Mouse (Mus musculus) G1E (cell line): ENCODE results near the gene Grm3. TPM values are rescaled to one million over a fixed set of nuclear protein-coding genes. Genes with fewer than 3 reads are reported as not detected.

Experiments
- ATAC-seq: 2 replicates; pipeline ENCODE4 v1.8.0; 2016; ENCODE audit warnings: mild to moderate bottlenecking; ENCODE audit not compliant: insufficient number of reproducible peaks, poor library complexity, low FRiP score, severe bottlenecking; ENCODE audit errors: extremely low read depth
- DNase-seq: peaks from one replicate; pipeline ENCODE4 v3.0.0; 2012; ENCODE audit warnings: low spot score
- H3K27me3 ChIP-seq: 2 replicates; pipeline ENCODE4 v1.6.1; 2012; ENCODE audit warnings: mild to moderate bottlenecking, low read length, inconsistent platforms; ENCODE audit not compliant: insufficient read depth
- H3K36me3 ChIP-seq: replicated peaks from 2 replicates; pipeline ENCODE3; 2012; ENCODE audit warnings: mild to moderate bottlenecking, inconsistent platforms
- H3K4me1 ChIP-seq: 2 replicates; pipeline ENCODE4 v1.6.1; 2012; ENCODE audit warnings: low read depth, low read length, inconsistent platforms, mixed read lengths; ENCODE audit not compliant: insufficient read depth
- H3K4me3 ChIP-seq: 2 replicates; pipeline ENCODE4 v1.5.1; 2012; ENCODE audit warnings: low read depth, mild to moderate bottlenecking, inconsistent platforms, low read length, moderate library complexity, mixed read lengths
- H3K9me3 ChIP-seq: replicated peaks from 2 replicates; pipeline ENCODE4 v1.6.1; 2012; ENCODE audit warnings: inconsistent platforms
- CTCF ChIP-seq: IDR thresholded peaks from 2 replicates; pipeline ENCODE4 v1.5.1; 2012; ENCODE audit warnings: low read depth, low read length, inconsistent platforms, mixed read lengths
- GATA1 ChIP-seq: IDR thresholded peaks from 2 replicates; pipeline ENCODE4 v1.6.1; 2012; ENCODE audit warnings: borderline replicate concordance, low read length, inconsistent platforms, mixed read lengths
- GATA2 ChIP-seq: IDR thresholded peaks from 2 replicates; pipeline ENCODE4 v1.6.1; 2012; ENCODE audit warnings: low read depth, low read length, inconsistent platforms, borderline replicate concordance
- POLR2AphosphoS5 ChIP-seq: IDR thresholded peaks from 2 replicates; pipeline ENCODE4 v1.6.1; 2012; ENCODE audit warnings: low read depth, low read length, inconsistent platforms; ENCODE audit not compliant: insufficient replicate concordance
- TAL1 ChIP-seq: conservative IDR thresholded peaks from 2 replicates; pipeline ENCODE4 v1.6.1; 2012; ENCODE audit warnings: low read depth, low read length, inconsistent platforms, mixed read lengths
- polyA plus RNA-seq: library from polyadenylated mRNA; stranded (reverse); fragments of >175 nt; gene quantifications from 2 replicates; pipeline ENCODE4 v1.2.3, GENCODE M21; 2012
- total RNA-seq, 2 experiments: library from RNA; stranded (forward) in 1 of 2; stranded (reverse) in 1 of 2; fragments of 200-1000 nt in 1 of 2; fragments of >200 nt in 1 of 2; fragmentation: Nextera tagmentation in 1 of 2; gene quantifications; 2 replicates each; pipeline ENCODE4 v1.2.3; 2014 to 2017

The Grm3 gene
- total and polyA plus RNA-seq, 3 experiments = 0.05 TPM; not detected in 2

GRCm38 (mm10) chr5:9497235-9497634 lies 227.7 kb downstream of the Grm3 start:
- ATAC-seq (no peak), DNase-seq (no peak)
- H3K27me3 ChIP-seq = no peaks in the 10 kb centered on the region
- no peak overlapping the region for H3K4me3 ChIP-seq
- no peaks in the 10 kb centered on the region for H3K9me3 ChIP-seq
- H3K4me1 ChIP-seq = no peaks in the 10 kb centered on the region
- H3K36me3 ChIP-seq = no peaks in the 10 kb centered on the region
- TF ChIP-seq POLR2AphosphoS5 (no peak), TAL1 (no peak), CTCF (no peak)

GRCm38 (mm10) chr5:9495456-9495855 lies 229.5 kb downstream of the Grm3 start:
- ATAC-seq (no peak), DNase-seq (no peak)
- no peaks in the 10 kb centered on the region for H3K4me1 ChIP-seq
- no peak for TF ChIP-seq TAL1
- no peak for TF ChIP-seq POLR2AphosphoS5
- no peak for TF ChIP-seq GATA1
- no peak for TF ChIP-seq CTCF
- no peaks in the 10 kb centered on the region for H3K36me3 ChIP-seq
- no peaks in the 10 kb centered on the region for H3K9me3 ChIP-seq
- H3K4me3 ChIP-seq = no peak overlapping the region
- no peaks in the 10 kb centered on the region for H3K27me3 ChIP-seq

GRCm38 (mm10) chr5:9477587-9477986 lies 247.4 kb downstream of the Grm3 start:
- H3K27me3 ChIP-seq = no peaks in the 10 kb centered on the region
- TF ChIP-seq GATA1 (no peak), TAL1 (no peak), GATA2 (no peak), POLR2AphosphoS5 (no peak), CTCF (no peak)
- H3K4me1 ChIP-seq = no peaks in the 10 kb centered on the region
- no peak overlapping the region for H3K4me3 ChIP-seq
- no peaks in the 10 kb centered on the region for H3K36me3 ChIP-seq
- ATAC-seq = no peak
- no peak for DNase-seq
- no peaks in the 10 kb centered on the region for H3K9me3 ChIP-seq

GRCm38 (mm10) chr5:9453298-9453697 lies 271.7 kb downstream of the Grm3 start:
- Histone ChIP-seq H3K9me3 (no peaks in the 10 kb centered on the region), H3K4me1 (no peaks in the 10 kb centered on the region), H3K27me3 (no peaks in the 10 kb centered on the region), H3K4me3 (no peak overlapping the region), H3K36me3 (no peaks in the 10 kb centered on the region)
- ATAC-seq = no peak
- DNase-seq = no peak
- no peak for TF ChIP-seq GATA2
- no peak for TF ChIP-seq CTCF
- TF ChIP-seq TAL1 = no peak
- no peak for TF ChIP-seq GATA1
- TF ChIP-seq POLR2AphosphoS5 = no peak

GRCm38 (mm10) chr5:9449570-9449969 lies 275.4 kb downstream of the Grm3 start:
- ATAC-seq (no peak), DNase-seq (no peak)
- TF ChIP-seq TAL1 = no peak
- no peak for TF ChIP-seq POLR2AphosphoS5
- no peak for TF ChIP-seq GATA2
- no peak for TF ChIP-seq GATA1
- no peak for TF ChIP-seq CTCF

GRCm38 (mm10) chr5:9448931-9449330 lies 276.0 kb downstream of the Grm3 start:
- Histone ChIP-seq H3K4me3 (no peak overlapping the region), H3K4me1 (no peaks in the 10 kb centered on the region), H3K36me3 (no peaks in the 10 kb centered on the region), H3K9me3 (no peaks in the 10 kb centered on the region), H3K27me3 (no peaks in the 10 kb centered on the region)
- ATAC-seq (no peak), DNase-seq (no peak)
- no peak for TF ChIP-seq TAL1
- no peak for TF ChIP-seq POLR2AphosphoS5
- no peak for TF ChIP-seq GATA2
- TF ChIP-seq CTCF = no peak
- no peak for TF ChIP-seq GATA1

More at GRCm38 (mm10) chr5:9449570-9449969, 275.4 kb downstream of the Grm3 start:
- Histone ChIP-seq H3K4me1 (no peaks in the 10 kb centered on the region), H3K36me3 (no peaks in the 10 kb centered on the region), H3K27me3 (no peaks in the 10 kb centered on the region), H3K4me3 (no peak overlapping the region), H3K9me3 (no peaks in the 10 kb centered on the region)

GRCm38 (mm10) chr5:9446146-9446545 lies 278.8 kb downstream of the Grm3 start:
- no peak for ATAC-seq
- TF ChIP-seq POLR2AphosphoS5 (no peak), GATA1 (no peak), TAL1 (no peak), CTCF (no peak), GATA2 (no peak)
- Histone ChIP-seq H3K27me3 (no peaks in the 10 kb centered on the region), H3K36me3 (no peaks in the 10 kb centered on the region), H3K9me3 (no peaks in the 10 kb centered on the region), H3K4me3 (no peak overlapping the region), H3K4me1 (no peaks in the 10 kb centered on the region)
- no peak for DNase-seq
